Mouse (Mus musculus): ENCODE results near the gene Vmn2r85.
"Not testable (repeated sequence)": the region's sequence is repeated elsewhere in the genome, so short reads cannot be mapped to it uniquely, and the experiment has no call there.

Vmn2r85 gene

GRCm38 (mm10) chr10:130429603-130430002 is at the start of gene Vmn2r85:
Vmn2r85 (minus strand) TSS chr10:130429703.
- not testable (repeated sequence) for DNase-seq

- DNase-seq: peak; percentile 70 to 81
Measured at GRCm38 (mm10) chr10:130470311-130470760, 40.8 kb upstream of the Vmn2r85 start.

DNA sequence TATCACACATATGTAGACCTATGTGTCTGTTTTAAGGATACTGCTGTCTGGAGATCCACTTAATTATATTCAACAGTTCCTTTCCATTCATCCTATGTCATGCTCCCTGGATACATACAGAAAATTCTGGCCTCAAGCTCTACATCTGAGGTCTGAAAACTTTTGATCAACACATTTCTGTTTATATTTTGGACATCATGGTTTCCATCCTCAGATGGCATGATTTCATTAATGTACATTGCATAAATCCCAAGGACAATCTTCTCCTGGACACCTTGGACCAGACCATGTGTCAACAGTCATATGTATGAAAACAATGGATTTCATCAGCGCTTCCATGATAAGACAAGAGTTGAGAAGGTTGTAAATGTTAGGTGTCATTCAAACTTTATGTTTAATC is 26.4 kb upstream of the Vmn2r85 start, which contains the start of gene Vmn2r86:
Gene Vmn2r86, minus strand, starts transcription at position 101 of the 400 bp plus-strand sequence.
- not testable (repeated sequence) for DNase-seq

DNA sequence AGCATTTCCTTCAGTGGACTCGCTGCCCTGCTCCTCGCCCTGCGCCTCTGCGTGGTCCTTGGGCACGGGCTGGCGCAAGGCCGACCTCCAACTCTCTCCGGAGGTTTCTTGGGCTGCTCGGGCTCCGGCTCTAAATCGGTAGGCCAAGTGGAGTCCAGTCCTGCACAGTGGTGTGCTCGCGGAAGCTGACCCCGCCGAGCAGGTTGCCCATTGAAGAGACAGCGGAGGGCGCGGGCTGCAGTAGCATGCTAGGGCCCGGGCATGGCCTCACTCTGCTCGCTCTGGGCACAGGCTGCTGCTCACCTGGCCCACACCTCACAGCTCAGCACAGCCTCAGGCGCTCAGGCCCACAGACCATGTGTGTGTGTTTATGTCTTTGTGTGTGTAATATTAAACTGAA is 15.3 kb upstream of the Vmn2r85 start:
- DNase-seq: peak; percentile 1 to 2

GRCm38 (mm10) chr10:130434185-130434898 is 4.8 kb upstream of the Vmn2r85 start:
- not testable (repeated sequence) for DNase-seq

- not testable (repeated sequence) for DNase-seq
Measured at GRCm38 (mm10) chr10:130422368-130422767, 7.1 kb downstream of the Vmn2r85 start.

DNA sequence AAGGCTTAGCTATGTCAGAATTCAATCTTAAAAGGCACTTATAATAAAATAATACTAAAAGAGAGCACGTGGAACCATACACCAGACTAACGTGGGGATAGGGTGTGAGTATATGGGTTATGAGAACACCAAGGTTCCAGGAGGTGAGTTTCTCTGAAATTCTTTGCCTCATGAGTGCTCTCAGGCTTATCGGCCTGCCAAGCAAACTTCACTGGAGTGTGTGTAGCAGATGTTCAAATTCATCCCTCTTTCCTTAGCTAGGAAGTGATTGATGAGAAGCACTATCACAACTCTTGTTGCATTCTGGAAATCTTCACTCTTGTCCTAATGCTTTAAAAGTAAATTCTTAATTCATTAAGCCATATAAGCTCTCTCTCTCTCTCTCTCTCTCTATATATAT is 9.1 kb downstream of the Vmn2r85 start:
- no peak for DNase-seq

DNA sequence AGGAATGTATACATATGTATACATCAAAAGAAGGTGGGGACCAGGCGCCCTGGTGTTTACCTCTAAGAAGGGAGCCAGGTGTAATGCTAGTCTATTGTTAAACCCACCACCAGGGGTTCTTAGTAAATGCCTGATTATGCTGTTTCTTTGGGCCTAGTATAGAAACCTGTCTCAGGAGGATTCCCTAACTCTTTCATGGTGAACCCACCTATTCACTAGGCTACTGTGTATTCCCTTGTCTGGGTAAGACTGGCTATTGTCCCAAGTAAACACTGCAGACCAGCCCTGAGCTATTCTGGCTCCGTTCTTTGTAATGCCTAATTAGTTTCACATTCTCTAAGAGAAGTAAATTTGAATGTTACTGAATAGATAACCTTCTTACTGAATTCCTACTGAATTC is 9.5 kb downstream of the Vmn2r85 start:
- not testable (repeated sequence) for DNase-seq

- DNase-seq: not testable (repeated sequence)
Measured at GRCm38 (mm10) chr10:130416352-130416751, 13.2 kb downstream of the Vmn2r85 start.

DNA sequence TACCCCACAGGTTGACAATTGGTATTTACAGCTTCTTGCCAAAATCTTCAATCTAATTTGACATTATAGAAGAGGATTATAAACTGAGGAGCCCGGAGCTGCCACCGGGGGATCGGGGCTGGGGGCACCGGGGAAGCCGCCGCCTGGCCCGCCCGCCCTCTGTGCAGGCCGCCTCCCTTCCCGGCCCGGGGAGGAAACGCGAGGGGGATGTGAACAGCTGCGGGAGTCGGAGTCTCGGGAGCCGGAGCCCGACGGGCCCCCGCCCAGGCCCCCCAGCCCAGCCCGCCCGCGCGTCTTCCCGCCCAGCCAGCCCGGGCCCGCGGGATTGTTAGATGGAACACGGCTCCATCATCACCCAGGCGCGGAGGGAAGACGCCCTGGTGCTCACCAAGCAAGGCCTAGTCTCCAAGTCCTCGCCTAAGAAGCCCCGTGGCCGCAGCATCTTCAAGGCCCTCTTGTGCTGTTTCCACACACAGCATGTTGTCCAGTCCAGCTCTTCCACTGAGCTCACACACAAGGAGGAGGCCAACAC is 17.3 kb downstream of the Vmn2r85 start:
- not testable (repeated sequence) for DNase-seq

DNA sequence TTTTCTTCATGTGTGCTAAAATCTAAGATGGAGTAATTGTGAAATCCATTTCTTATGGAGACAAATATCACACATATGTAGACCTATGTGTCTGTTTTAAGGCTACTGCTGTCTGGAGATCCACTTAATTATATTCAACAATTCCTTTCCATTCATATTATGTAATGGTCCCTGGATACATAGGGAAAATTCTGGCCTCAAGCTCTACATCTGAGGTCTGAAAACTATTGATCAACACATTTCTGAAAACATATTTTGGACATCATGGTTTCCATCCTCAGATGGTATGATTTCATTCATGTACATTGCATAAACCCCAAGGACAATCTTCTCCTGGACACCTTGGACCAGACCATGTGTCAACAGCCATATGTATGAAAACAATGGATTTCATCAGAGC is 35.3 kb downstream of the Vmn2r85 start, which contains the start of gene Vmn2r84:
Gene Vmn2r84, minus strand, starts transcription at position 101 of the 400 bp plus-strand sequence.
- no peak for DNase-seq

- DNase-seq: no peak
Measured at GRCm38 (mm10) chr10:130375145-130375544, 54.4 kb downstream of the Vmn2r85 start.

DNA sequence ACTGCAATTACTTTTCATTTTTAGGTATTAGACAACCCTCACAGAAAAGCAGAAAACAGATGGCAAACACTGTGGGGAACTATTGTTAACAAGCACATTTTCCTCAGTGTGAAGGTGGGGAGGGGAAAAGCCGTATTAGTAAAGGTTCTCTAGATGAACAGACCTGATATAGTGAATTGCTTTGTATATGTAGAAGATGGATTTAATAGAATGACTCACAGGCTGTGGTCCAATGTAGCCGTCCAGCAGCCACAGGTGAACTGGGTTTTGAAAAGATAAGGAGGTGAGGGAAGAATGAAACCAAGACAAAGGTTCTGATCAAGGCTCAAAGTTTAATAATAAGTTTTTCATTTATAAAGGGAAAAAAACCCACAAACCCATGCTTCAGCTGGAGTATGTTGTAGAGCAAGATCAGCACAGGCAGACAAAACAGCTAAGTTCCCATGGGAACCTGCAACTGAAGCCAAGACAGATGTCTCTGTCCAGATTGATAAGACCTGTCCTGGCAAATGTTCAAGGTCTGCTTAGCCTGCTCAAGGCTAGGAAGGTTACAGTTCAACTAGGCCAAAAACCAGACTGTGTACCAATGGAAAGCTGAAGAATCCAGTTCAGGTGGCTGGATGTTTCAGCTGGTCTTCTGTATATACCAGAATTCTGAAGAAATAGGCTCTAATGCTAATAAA is 56.9 kb downstream of the Vmn2r85 start:
- peak; percentile 5 to 10 for DNase-seq

DNA sequence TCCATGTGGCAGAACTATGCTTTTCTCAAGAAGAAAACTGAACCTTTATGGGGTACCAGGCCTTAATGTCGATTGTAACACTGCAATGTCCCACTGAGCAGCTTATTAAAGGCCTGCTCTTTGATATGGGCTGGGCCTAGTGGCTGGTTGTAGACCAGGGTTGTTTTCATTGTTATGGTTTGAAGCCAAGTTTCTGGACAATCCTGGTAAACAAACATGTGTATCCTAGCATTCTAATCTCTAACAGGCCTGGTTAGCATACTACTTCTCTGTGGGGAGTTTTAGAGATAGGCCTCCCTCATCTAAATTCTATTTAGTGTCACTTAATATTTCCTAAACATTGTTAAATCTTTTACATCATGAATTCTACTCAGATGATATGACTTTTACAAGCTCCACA is 57.9 kb downstream of the Vmn2r85 start:
- no peak for DNase-seq

DNA sequence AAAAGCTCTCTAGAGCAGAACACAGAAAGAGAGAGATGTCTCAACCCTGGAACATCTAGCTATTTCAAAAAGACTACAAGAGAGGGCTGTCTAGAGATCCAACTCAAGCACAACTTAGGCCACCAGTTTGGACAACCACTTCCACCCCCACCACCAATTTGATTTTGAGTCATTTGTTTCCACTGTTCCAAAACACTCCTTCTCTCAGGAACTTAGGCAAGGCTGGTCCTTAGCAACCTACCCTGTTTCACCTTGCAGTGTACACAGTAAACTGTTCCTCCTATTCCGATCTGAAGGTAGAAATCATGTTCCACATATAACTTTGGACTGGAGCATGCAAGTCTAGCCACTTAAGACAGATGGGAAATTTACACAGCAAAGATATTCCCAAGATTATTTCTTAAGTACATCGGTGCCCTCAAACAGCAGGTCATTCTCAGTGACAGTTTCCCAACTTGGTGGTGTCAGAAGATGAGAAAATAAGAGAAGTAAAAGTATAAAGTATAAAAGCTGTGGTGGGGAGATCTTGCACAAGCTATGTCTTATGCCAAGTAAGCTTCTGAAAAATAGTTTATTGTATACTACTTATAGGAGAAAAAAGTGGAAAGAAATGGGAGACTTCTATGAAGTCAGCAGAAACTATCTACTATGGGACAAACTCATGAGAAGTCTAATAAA is 59.4 kb downstream of the Vmn2r85 start:
- no peak for DNase-seq

GRCm38 (mm10) chr10:130368384-130368783 is 61.1 kb downstream of the Vmn2r85 start:
- DNase-seq: no peak

DNA sequence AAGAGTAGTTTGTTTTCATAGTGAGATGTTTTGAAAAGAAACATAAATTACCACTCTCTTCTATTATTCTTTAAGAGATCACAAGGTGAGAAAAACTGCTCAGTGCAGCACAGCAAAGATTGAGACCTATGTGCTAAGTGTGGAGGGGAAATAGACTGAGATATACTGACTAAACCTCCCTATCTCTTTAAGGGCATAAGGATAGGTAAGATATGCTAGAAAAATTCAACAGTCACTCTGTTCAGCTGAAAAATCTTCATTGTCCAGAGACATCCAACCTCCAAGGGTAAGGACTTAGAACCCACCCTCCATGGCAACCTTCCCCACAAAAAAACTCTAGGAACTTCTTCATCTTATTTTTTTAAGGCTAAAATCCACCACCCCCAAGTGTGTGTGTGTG is 64.7 kb downstream of the Vmn2r85 start:
- DNase-seq: no peak

All from cerebellum, postnatal 10 days (tissue).